Mouse (Mus musculus): ENCODE results near the gene Cetn4.

- TF ChIP-seq CTCF (IDR thresholded peaks at IDR 0.05) (no peak), EP300 (IDR thresholded peaks at IDR 0.05) (no peak)
Observed at GRCm38 (mm10) chr3:37283234-37283633, 29.3 kb downstream of the Cetn4 start.

Data from lung, postnatal 0 days (tissue).